Mouse (Mus musculus): ENCODE results near the gene Tmem125.

DNA sequence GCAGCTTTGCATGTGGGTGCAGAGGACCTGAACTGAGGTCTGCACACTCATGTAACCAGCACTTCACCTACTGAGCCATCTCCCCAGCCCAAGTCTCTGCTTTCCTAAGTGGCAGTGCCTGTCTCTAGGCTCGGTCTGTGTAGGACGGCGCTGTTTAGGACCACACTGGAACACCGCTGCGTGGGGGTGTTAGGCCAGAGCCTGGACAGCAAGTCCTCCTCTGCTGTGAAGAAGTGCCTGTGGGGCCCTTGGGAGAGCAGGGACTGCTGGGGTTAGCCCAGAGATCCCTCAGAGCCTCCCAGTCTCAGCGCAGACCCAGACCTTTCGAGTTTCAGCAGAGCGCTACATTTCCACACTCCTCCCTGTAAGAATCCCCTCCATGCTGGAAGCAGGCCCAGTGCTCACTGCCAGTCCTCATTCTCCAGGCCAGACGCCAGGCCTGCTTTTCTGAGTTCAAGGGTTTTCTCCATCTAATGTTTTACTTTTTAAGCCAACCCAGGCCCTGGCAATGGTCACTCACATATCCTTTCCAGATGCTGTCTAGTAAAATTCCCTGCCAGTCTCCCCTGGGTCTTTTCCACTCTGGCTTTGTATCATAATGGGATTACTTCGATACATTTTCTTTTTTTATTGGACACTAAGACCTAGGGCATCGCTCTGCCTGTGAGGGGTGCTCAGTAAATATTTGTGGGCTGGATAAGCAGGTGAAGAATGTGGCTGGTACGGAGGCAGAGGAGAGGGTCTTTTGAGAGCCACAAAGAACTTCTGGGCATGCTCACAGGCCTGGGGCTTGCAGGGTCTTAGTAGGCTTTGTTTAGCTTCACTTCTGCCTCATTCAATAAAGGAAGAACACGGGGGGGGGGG is 20.4 kb upstream of the Tmem125 start:
- TF ChIP-seq CTCF (IDR thresholded peaks at IDR 0.05; ENCODE audit: control insufficient read depth, insufficient read depth, low read length) (no peak), POLR2A (IDR thresholded peaks at IDR 0.05; ENCODE audit: borderline replicate concordance, control insufficient read depth, low read depth, low read length) (no peak)
